Mouse (Mus musculus): Measurements from ENCODE around the gene Dusp8. TPM values are rescaled to one million over a fixed set of nuclear protein-coding genes. Genes with fewer than 3 reads are reported as not detected.

Gene Dusp8
- polyA plus RNA-seq, 1 experiment: 94.9 TPM

- peaks cover 4% of the 10 kb centered on the region; the same call in 1 of the 2 replicates for H3K4me1 ChIP-seq (ENCODE audit: control insufficient read depth, insufficient read depth, low read length)
- TF ChIP-seq CTCF (IDR thresholded peaks at IDR 0.05; ENCODE audit: extremely low read depth, insufficient read depth, low read length) (no peak), POLR2A (IDR thresholded peaks at IDR 0.05; ENCODE audit: extremely low read depth, insufficient read depth, low read length) (no peak)
- H3K27ac ChIP-seq (ENCODE audit: insufficient read depth, low read length): no peak overlapping the region
- no peak overlapping the region for H3K4me3 ChIP-seq (ENCODE audit: insufficient read depth, low read length)
These were observed 21.3 kb downstream of the Dusp8 start for GRCm38 (mm10) chr7:142074146-142074886.

GRCm38 (mm10) chr7:142071717-142072116 lies 23.9 kb downstream of the Dusp8 start:
- no peak for TF ChIP-seq CTCF (IDR thresholded peaks at IDR 0.05; ENCODE audit: extremely low read depth, insufficient read depth, low read length)
- TF ChIP-seq POLR2A (IDR thresholded peaks at IDR 0.05; ENCODE audit: extremely low read depth, insufficient read depth, low read length): no peak
- H3K4me1 ChIP-seq (ENCODE audit: control insufficient read depth, insufficient read depth, low read length): no peaks in the 10 kb centered on the region
- no peak overlapping the region for H3K4me3 ChIP-seq (ENCODE audit: insufficient read depth, low read length)
- no peak overlapping the region for H3K27ac ChIP-seq (ENCODE audit: insufficient read depth, low read length)

- H3K27ac ChIP-seq (ENCODE audit: insufficient read depth, low read length): no peak overlapping the region
- TF ChIP-seq POLR2A (IDR thresholded peaks at IDR 0.05; ENCODE audit: extremely low read depth, insufficient read depth, low read length) (no peak), CTCF (IDR thresholded peaks at IDR 0.05; ENCODE audit: extremely low read depth, insufficient read depth, low read length) (no peak)
- H3K4me3 ChIP-seq (ENCODE audit: insufficient read depth, low read length): 0 out of 2 replicates have a peak overlapping the region, but pooled peaks have one; percentile 3
- H3K4me1 ChIP-seq (ENCODE audit: control insufficient read depth, insufficient read depth, low read length): no peaks in the 10 kb centered on the region
These were observed 24.4 kb downstream of the Dusp8 start for GRCm38 (mm10) chr7:142071212-142071578.

- H3K4me3 ChIP-seq (ENCODE audit: insufficient read depth, low read length): 0 out of 2 replicates have a peak overlapping the region, but pooled peaks have one; percentile 3
- H3K4me1 ChIP-seq (ENCODE audit: control insufficient read depth, insufficient read depth, low read length): no peaks in the 10 kb centered on the region
- no peak overlapping the region for H3K27ac ChIP-seq (ENCODE audit: insufficient read depth, low read length)
- TF ChIP-seq CTCF (IDR thresholded peaks at IDR 0.05; ENCODE audit: extremely low read depth, insufficient read depth, low read length) (peak; percentile 76), POLR2A (IDR thresholded peaks at IDR 0.05; ENCODE audit: extremely low read depth, insufficient read depth, low read length) (no peak)
These were observed 25.0 kb downstream of the Dusp8 start for GRCm38 (mm10) chr7:142070458-142071211.

GRCm38 (mm10) chr7:142068429-142068828 lies 27.2 kb downstream of the Dusp8 start:
- no peaks in the 10 kb centered on the region for H3K4me1 ChIP-seq (ENCODE audit: control insufficient read depth, insufficient read depth, low read length)
- no peak overlapping the region for H3K27ac ChIP-seq (ENCODE audit: insufficient read depth, low read length)
- TF ChIP-seq CTCF (IDR thresholded peaks at IDR 0.05; ENCODE audit: extremely low read depth, insufficient read depth, low read length) (no peak), POLR2A (IDR thresholded peaks at IDR 0.05; ENCODE audit: extremely low read depth, insufficient read depth, low read length) (no peak)
- H3K4me3 ChIP-seq (ENCODE audit: insufficient read depth, low read length): no peak overlapping the region

- peak within 1 kb of the TSS; percentile 79 for H3K27ac ChIP-seq (ENCODE audit: insufficient read depth, low read length)
- H3K4me1 ChIP-seq (ENCODE audit: control insufficient read depth, insufficient read depth, low read length): peaks cover 12% of the 10 kb centered on the region
- TF ChIP-seq POLR2A (IDR thresholded peaks at IDR 0.05; ENCODE audit: extremely low read depth, insufficient read depth, low read length) (peak; percentile 79), CTCF (IDR thresholded peaks at IDR 0.05; ENCODE audit: extremely low read depth, insufficient read depth, low read length) (no peak)
- H3K4me3 ChIP-seq (ENCODE audit: insufficient read depth, low read length): peak within 1 kb of the TSS; percentile 77
These were observed 34.6 kb downstream of the Dusp8 start, which contains the start of gene Mob2 for GRCm38 (mm10) chr7:142060931-142061565. Mob2 (minus strand) TSS chr7:142061065.

GRCm38 (mm10) chr7:142060185-142060930 lies 35.3 kb downstream of the Dusp8 start:
- H3K27ac ChIP-seq (ENCODE audit: insufficient read depth, low read length): no peak overlapping the region
- TF ChIP-seq POLR2A (IDR thresholded peaks at IDR 0.05; ENCODE audit: extremely low read depth, insufficient read depth, low read length): no peak
- TF ChIP-seq CTCF (IDR thresholded peaks at IDR 0.05; ENCODE audit: extremely low read depth, insufficient read depth, low read length): no peak
- peak overlapping the region; percentile 77 for H3K4me3 ChIP-seq (ENCODE audit: insufficient read depth, low read length)
- peaks cover 12% of the 10 kb centered on the region for H3K4me1 ChIP-seq (ENCODE audit: control insufficient read depth, insufficient read depth, low read length)

- Histone ChIP-seq H3K4me1 (ENCODE audit: control insufficient read depth, insufficient read depth, low read length) (peaks cover 12% of the 10 kb centered on the region), H3K4me3 (ENCODE audit: insufficient read depth, low read length) (no peak overlapping the region), H3K27ac (ENCODE audit: insufficient read depth, low read length) (no peak overlapping the region)
- TF ChIP-seq POLR2A (IDR thresholded peaks at IDR 0.05; ENCODE audit: extremely low read depth, insufficient read depth, low read length) (no peak), CTCF (IDR thresholded peaks at IDR 0.05; ENCODE audit: extremely low read depth, insufficient read depth, low read length) (no peak)
These were observed 36.6 kb downstream of the Dusp8 start for GRCm38 (mm10) chr7:142059024-142059423.

GRCm38 (mm10) chr7:142057121-142057520 lies 38.5 kb downstream of the Dusp8 start:
- Histone ChIP-seq H3K27ac (ENCODE audit: insufficient read depth, low read length) (no peak overlapping the region), H3K4me3 (ENCODE audit: insufficient read depth, low read length) (no peak overlapping the region), H3K4me1 (ENCODE audit: control insufficient read depth, insufficient read depth, low read length) (peaks cover 12% of the 10 kb centered on the region)
- TF ChIP-seq POLR2A (IDR thresholded peaks at IDR 0.05; ENCODE audit: extremely low read depth, insufficient read depth, low read length) (no peak), CTCF (IDR thresholded peaks at IDR 0.05; ENCODE audit: extremely low read depth, insufficient read depth, low read length) (no peak)

Measured in cortical plate, adult 2 months (tissue).